Mouse (Mus musculus): Measurements from ENCODE around the gene Eps15l1. TPM values are rescaled to one million over a fixed set of nuclear protein-coding genes. Genes with fewer than 3 reads are reported as not detected.

The Eps15l1 gene
- polyA plus RNA-seq, 1 experiment from 2014 or later = 73.4 TPM

- Histone ChIP-seq H3K36me3 (ENCODE audit: control insufficient read depth, insufficient read depth, low read length) (no peaks in the 10 kb centered on the region), H3K4me3 (ENCODE audit: low read depth, low read length) (no peak overlapping the region), H3K4me2 (replicated peaks; ENCODE audit: low read depth, low read length) (no peak overlapping the region), H3K27ac (ENCODE audit: low read depth, low read length) (no peak overlapping the region), H3K9ac (ENCODE audit: low read depth, low read length) (no peak overlapping the region), H3K4me1 (replicated peaks; ENCODE audit: control insufficient read depth, insufficient read depth, low read length) (peaks cover 12% of the 10 kb centered on the region), H3K9me3 (ENCODE audit: control insufficient read depth, low read length) (no peaks in the 10 kb centered on the region), H3K27me3 (ENCODE audit: control insufficient read depth, insufficient read depth, low read length) (no peaks in the 10 kb centered on the region)
- WGBS = 78% methylated on average over 1 of the region's 1 CpGs
- ATAC-seq (ENCODE audit: low FRiP score) (no peak), DNase-seq (ENCODE audit: low spot score) (no peak)
Observed at GRCm38 (mm10) chr8:72422926-72423325, 1.7 kb upstream of the Eps15l1 start.

DNA sequence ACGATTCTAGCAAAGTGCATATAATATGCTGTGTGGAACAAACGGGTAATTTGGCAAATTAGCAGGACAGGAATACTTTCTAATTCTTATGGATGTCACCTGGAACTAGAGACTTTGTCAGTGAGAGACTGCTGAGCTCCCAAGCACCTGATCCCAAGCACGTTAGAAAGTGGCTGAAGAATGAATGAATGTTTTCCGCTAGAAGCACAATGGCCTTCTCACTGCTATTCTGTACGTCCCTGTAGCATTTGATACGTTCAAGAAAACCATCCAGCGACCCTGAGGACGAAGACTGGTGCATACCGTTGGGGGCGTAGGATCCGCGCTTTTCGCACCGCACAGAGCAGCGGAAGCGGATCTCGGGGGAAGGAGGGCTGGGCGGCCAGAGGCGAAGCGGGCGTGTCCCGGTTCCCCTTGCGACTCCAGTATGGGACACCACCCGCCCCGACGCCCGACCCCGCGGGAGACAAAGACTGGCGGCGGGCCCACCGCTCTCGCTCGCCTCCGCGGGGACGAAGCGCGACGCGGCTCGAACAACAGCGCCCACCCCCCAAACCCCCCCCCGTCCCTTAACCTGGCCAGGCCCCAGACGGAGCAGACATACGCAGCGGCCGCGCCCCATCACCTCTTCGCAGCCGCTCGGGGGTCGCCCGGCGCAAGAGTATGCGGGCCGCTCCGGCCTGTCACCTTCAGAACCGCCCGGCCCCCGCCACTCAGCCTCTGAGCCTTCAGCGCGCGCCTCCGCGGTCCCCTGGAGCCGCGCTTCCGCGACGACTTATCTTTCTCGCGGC is 494 bp downstream of the Eps15l1 start:
- peak overlapping the region; percentile 86 for H3K9ac ChIP-seq (ENCODE audit: low read depth, low read length)
- 1% methylated on average over 61 of the region's 73 CpGs for WGBS
- no peaks in the 10 kb centered on the region for H3K36me3 ChIP-seq (ENCODE audit: control insufficient read depth, insufficient read depth, low read length)
- peak overlapping the region; percentile 47 for H3K4me2 ChIP-seq (replicated peaks; ENCODE audit: low read depth, low read length)
- ATAC-seq (ENCODE audit: low FRiP score) (peak; percentile 80), DNase-seq (ENCODE audit: low spot score) (peak; percentile 57)
- no peaks in the 10 kb centered on the region for H3K9me3 ChIP-seq (ENCODE audit: control insufficient read depth, low read length)
- peak overlapping the region; percentile 76 for H3K27ac ChIP-seq (ENCODE audit: low read depth, low read length)
- peaks cover 12% of the 10 kb centered on the region for H3K4me1 ChIP-seq (replicated peaks; ENCODE audit: control insufficient read depth, insufficient read depth, low read length)
- peak overlapping the region; percentile 90 for H3K4me3 ChIP-seq (ENCODE audit: low read depth, low read length)
- no peaks in the 10 kb centered on the region for H3K27me3 ChIP-seq (ENCODE audit: control insufficient read depth, insufficient read depth, low read length)

DNA sequence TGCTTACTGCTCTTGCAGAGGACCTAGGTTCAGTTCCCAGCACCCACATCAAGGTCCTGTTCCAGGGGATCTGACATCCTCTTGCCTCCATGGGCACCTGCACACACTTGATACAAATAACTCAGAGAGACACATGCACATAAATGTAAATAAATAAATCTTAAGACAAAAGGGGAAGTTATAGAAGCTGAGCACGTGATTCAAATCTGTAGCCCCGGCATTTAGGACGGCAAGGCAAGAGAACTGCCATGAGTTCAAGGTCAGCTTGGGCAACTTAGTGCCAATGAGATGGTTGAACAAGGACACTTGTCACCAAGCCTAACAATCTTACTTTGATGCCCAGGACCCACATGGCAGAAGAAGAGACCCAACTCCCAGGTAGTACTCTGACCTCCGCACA is 3.2 kb downstream of the Eps15l1 start:
- Histone ChIP-seq H3K9ac (ENCODE audit: low read depth, low read length) (no peak overlapping the region), H3K4me2 (replicated peaks; ENCODE audit: low read depth, low read length) (no peak overlapping the region), H3K36me3 (ENCODE audit: control insufficient read depth, insufficient read depth, low read length) (no peaks in the 10 kb centered on the region), H3K4me1 (replicated peaks; ENCODE audit: control insufficient read depth, insufficient read depth, low read length) (peaks cover 12% of the 10 kb centered on the region), H3K27ac (ENCODE audit: low read depth, low read length) (no peak overlapping the region), H3K9me3 (ENCODE audit: control insufficient read depth, low read length) (no peaks in the 10 kb centered on the region), H3K4me3 (ENCODE audit: low read depth, low read length) (no peak overlapping the region), H3K27me3 (ENCODE audit: control insufficient read depth, insufficient read depth, low read length) (no peaks in the 10 kb centered on the region)
- ATAC-seq (ENCODE audit: low FRiP score) (no peak), DNase-seq (ENCODE audit: low spot score) (no peak)
- WGBS = 92% methylated on average over 4 of the region's 4 CpGs

- Histone ChIP-seq H3K27me3 (ENCODE audit: control insufficient read depth, insufficient read depth, low read length) (no peaks in the 10 kb centered on the region), H3K4me3 (ENCODE audit: low read depth, low read length) (no peak overlapping the region), H3K4me1 (replicated peaks; ENCODE audit: control insufficient read depth, insufficient read depth, low read length) (peaks cover 9% of the 10 kb centered on the region), H3K4me2 (replicated peaks; ENCODE audit: low read depth, low read length) (no peak overlapping the region), H3K36me3 (ENCODE audit: control insufficient read depth, insufficient read depth, low read length) (no peaks in the 10 kb centered on the region), H3K27ac (ENCODE audit: low read depth, low read length) (no peak overlapping the region), H3K9me3 (ENCODE audit: control insufficient read depth, low read length) (no peaks in the 10 kb centered on the region), H3K9ac (ENCODE audit: low read depth, low read length) (no peak overlapping the region)
- DNase-seq (ENCODE audit: low spot score) = no peak
- WGBS = 97% methylated on average over 2 of the region's 2 CpGs
- no peak for ATAC-seq (ENCODE audit: low FRiP score)
Observed at GRCm38 (mm10) chr8:72415252-72415651, 6.0 kb downstream of the Eps15l1 start.

DNA sequence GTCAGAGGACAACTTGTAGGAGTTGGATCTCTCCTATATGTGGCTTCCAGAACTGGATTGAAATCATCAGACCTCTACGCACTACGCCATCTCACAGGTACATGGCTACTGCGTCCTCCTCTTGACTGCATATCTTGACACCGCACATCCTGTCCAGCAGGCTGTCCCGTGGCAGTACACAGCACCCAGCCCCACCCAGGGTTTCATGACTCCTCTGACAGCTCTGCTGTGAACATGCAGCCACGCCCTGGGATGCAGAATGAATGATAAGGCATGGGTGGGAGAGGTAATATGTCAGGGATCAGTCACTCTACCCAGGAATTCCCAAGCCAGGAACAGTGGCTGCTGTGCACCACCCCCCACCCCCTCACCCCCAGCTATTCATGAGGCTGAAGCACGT is 7.4 kb downstream of the Eps15l1 start:
- DNase-seq (ENCODE audit: low spot score) (no peak), ATAC-seq (ENCODE audit: low FRiP score) (no peak)
- Histone ChIP-seq H3K27me3 (ENCODE audit: control insufficient read depth, insufficient read depth, low read length) (no peaks in the 10 kb centered on the region), H3K36me3 (ENCODE audit: control insufficient read depth, insufficient read depth, low read length) (no peaks in the 10 kb centered on the region), H3K4me1 (replicated peaks; ENCODE audit: control insufficient read depth, insufficient read depth, low read length) (0 out of 2 replicates have a peak, but pooled peaks cover under 1% of the 10 kb centered on the region), H3K4me2 (replicated peaks; ENCODE audit: low read depth, low read length) (no peak overlapping the region), H3K27ac (ENCODE audit: low read depth, low read length) (no peak overlapping the region), H3K9me3 (ENCODE audit: control insufficient read depth, low read length) (no peaks in the 10 kb centered on the region), H3K9ac (ENCODE audit: low read depth, low read length) (no peak overlapping the region), H3K4me3 (ENCODE audit: low read depth, low read length) (no peak overlapping the region)
- 90% methylated on average over 7 of the region's 7 CpGs for WGBS

DNA sequence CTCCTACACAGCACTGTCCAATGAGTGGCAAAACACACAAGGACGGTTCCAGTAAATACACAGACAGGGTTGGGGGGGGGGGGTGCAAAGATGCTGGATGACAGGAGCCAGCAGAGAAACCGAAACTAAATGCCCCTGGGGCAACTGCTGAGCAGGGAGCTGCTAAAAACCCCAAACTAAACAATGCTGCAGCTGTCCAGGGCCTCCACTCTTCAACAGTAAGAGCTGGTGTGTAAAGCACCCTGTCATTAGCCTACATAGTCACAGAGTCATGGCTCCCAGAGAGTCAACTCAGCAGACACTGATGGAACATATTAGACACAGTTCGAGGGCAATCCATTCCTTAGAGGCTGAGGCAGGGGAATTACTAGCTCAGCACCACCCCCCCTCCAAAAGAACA is 11.8 kb downstream of the Eps15l1 start:
- no peak for ATAC-seq (ENCODE audit: low FRiP score)
- 79% methylated on average over 3 of the region's 3 CpGs for WGBS
- Histone ChIP-seq H3K4me2 (replicated peaks; ENCODE audit: low read depth, low read length) (no peak overlapping the region), H3K9me3 (ENCODE audit: control insufficient read depth, low read length) (no peaks in the 10 kb centered on the region), H3K27me3 (ENCODE audit: control insufficient read depth, insufficient read depth, low read length) (no peaks in the 10 kb centered on the region), H3K27ac (ENCODE audit: low read depth, low read length) (no peak overlapping the region), H3K4me3 (ENCODE audit: low read depth, low read length) (no peak overlapping the region), H3K9ac (ENCODE audit: low read depth, low read length) (no peak overlapping the region), H3K36me3 (ENCODE audit: control insufficient read depth, insufficient read depth, low read length) (no peaks in the 10 kb centered on the region), H3K4me1 (replicated peaks; ENCODE audit: control insufficient read depth, insufficient read depth, low read length) (no peaks in the 10 kb centered on the region)
- DNase-seq (ENCODE audit: low spot score) = no peak

DNA sequence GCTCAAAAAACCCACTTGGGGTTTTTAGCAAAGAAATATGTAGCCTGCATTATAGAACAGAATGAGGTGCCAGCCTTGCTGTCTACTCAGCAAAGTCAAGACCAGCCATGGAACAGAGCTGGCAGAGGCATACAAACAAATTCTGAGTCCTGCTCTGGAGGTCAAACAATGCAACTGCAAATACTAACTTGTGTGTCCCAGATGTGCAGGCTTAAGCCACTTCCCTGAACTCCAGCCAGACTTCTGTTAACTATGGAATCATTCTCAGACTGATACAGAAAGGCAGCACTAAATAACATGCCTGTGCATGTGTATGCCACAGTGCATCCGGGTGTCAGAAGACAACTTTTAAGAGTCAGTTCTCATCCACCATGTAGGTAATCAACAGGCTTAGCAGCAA is 13.4 kb downstream of the Eps15l1 start:
- DNase-seq (ENCODE audit: low spot score) = no peak
- 94% methylated on average over 1 of the region's 1 CpGs for WGBS
- H3K4me1 ChIP-seq (replicated peaks; ENCODE audit: control insufficient read depth, insufficient read depth, low read length) = no peaks in the 10 kb centered on the region

GRCm38 (mm10) chr8:72402981-72403380 is 18.3 kb downstream of the Eps15l1 start:
- H3K4me1 ChIP-seq (replicated peaks; ENCODE audit: control insufficient read depth, insufficient read depth, low read length) = no peaks in the 10 kb centered on the region
- DNase-seq (ENCODE audit: low spot score) = no peak
- H3K27ac ChIP-seq (ENCODE audit: low read depth, low read length) = no peak overlapping the region
- 0 out of 2 replicates have a peak, but pooled peaks cover 3% of the 10 kb centered on the region for H3K36me3 ChIP-seq (ENCODE audit: control insufficient read depth, insufficient read depth, low read length)
- no peaks in the 10 kb centered on the region for H3K9me3 ChIP-seq (ENCODE audit: control insufficient read depth, low read length)
- no peak overlapping the region for H3K4me2 ChIP-seq (replicated peaks; ENCODE audit: low read depth, low read length)
- H3K9ac ChIP-seq (ENCODE audit: low read depth, low read length) = no peak overlapping the region
- H3K4me3 ChIP-seq (ENCODE audit: low read depth, low read length) = no peak overlapping the region
- WGBS = 90% methylated on average over 3 of the region's 3 CpGs
- no peaks in the 10 kb centered on the region for H3K27me3 ChIP-seq (ENCODE audit: control insufficient read depth, insufficient read depth, low read length)
- ATAC-seq (ENCODE audit: low FRiP score) = no peak

More for the DNA sequence above, 13.4 kb downstream of the Eps15l1 start:
- no peak for ATAC-seq (ENCODE audit: low FRiP score)
- Histone ChIP-seq H3K4me3 (ENCODE audit: low read depth, low read length) (no peak overlapping the region), H3K27me3 (ENCODE audit: control insufficient read depth, insufficient read depth, low read length) (no peaks in the 10 kb centered on the region), H3K27ac (ENCODE audit: low read depth, low read length) (no peak overlapping the region), H3K9me3 (ENCODE audit: control insufficient read depth, low read length) (no peaks in the 10 kb centered on the region), H3K4me2 (replicated peaks; ENCODE audit: low read depth, low read length) (no peak overlapping the region), H3K36me3 (ENCODE audit: control insufficient read depth, insufficient read depth, low read length) (no peaks in the 10 kb centered on the region), H3K9ac (ENCODE audit: low read depth, low read length) (no peak overlapping the region)

DNA sequence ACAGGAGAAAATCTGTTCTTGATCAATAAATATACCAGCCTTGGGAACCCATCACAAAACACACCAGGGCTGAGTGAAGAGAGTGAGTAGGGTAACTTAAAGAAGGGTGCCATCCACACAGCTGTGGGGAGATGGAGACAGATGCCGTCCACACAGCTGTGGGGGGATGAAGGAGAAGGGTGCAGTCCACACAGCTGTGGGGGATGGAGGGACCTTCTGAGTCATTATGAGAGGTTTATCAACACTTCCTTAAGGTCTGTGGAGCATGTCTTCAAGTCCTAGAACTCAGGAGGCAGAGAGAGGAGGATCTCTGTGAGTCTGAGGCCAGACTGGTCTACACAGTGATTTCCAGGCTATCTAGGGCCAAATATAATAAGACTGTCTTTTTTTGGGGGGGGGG is 19.9 kb downstream of the Eps15l1 start:
- Histone ChIP-seq H3K9ac (ENCODE audit: low read depth, low read length) (no peak overlapping the region), H3K27ac (ENCODE audit: low read depth, low read length) (no peak overlapping the region), H3K27me3 (ENCODE audit: control insufficient read depth, insufficient read depth, low read length) (no peaks in the 10 kb centered on the region), H3K4me1 (replicated peaks; ENCODE audit: control insufficient read depth, insufficient read depth, low read length) (no peaks in the 10 kb centered on the region), H3K4me3 (ENCODE audit: low read depth, low read length) (no peak overlapping the region), H3K4me2 (replicated peaks; ENCODE audit: low read depth, low read length) (no peak overlapping the region), H3K9me3 (ENCODE audit: control insufficient read depth, low read length) (no peaks in the 10 kb centered on the region), H3K36me3 (ENCODE audit: control insufficient read depth, insufficient read depth, low read length) (0 out of 2 replicates have a peak, but pooled peaks cover 3% of the 10 kb centered on the region)
- WGBS = 76% methylated on average over 1 of the region's 1 CpGs
- ATAC-seq (ENCODE audit: low FRiP score) = no peak
- DNase-seq (ENCODE audit: low spot score) = no peak

Measured in hindbrain, embryonic 11.5 days (tissue).